Mouse (Mus musculus) mature B cell (primary cell): ENCODE results near the gene Adora1.

Source experiments
- in situ Hi-C: fragments of 300-500 bp; cut with MboI; formaldehyde crosslinking; loops from 2 replicates; pipeline ENCODE4 v1.14.3; 2019

Adora1 gene

DNA sequence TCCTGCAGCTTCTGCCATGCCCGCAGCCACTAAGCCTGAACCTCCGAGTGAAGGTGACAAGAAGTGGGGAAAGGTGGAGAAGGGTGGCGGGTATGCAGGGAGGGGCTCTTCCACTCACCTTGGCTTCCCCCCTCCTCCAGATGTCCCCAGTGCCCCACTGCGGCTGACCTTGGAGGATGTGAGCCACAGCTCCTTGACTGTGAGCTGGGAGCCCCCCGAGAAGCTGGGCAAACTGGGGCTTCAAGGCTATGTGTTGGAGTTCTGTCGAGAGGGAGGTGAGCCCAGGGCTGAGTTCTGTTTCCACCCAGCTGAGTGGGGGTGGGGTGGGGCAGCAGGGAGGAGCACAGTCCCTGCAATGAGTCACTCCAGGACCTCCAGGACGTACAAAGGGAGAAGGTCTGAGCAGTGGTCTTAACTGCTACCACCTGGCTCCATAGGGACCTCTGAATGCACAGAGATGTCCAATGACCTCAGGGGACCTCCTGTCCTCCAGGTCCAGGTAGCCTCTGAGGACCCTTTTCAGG, 41.5 kb downstream of the Adora1 start:
- in situ Hi-C loops: no loop called here

DNA sequence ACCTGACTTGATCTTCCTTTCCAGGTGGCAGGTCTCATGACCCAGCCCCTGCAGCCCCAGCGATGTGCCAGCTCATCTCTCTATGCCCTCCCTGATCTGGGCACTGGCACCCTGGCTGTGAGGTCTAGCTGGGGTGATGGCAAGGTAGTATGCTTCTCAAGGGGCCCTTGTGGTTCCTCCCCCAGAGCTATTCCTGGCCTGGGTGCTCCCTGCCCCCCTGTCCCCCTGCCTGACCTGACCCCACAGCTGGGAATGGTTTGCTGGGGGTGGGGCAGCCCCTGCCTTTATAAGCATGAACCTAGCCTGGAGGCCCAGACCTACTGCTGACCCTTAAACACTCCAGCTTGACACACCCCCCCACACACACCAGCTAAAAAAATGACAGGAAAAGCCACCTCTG, 42.1 kb downstream of the Adora1 start, which contains the start of gene Mybph:
Gene Mybph, plus strand, starts transcription at position 323 of the 400 bp plus-strand sequence.
- in situ Hi-C loops: no loop called here

DNA sequence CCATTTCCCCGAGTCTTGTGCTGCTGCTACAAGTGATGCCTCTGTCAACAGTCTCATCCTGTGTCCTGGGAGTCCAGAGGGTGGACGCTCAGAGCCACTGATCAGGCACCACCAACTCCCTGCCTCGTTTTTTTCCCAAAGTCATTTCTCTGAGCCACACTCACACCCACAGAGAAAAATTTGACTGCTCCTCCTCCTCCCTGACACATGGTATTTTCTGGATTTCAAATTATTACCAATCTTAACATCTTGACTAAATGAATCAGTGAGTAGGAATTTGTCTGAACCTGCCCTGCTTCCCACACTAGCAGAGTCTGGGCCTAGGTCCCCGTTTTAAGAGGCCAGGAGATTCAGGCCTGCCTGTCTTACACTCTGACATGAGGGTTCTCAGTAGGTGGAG, 43.2 kb downstream of the Adora1 start:
- in situ Hi-C loops: no loop called here

DNA sequence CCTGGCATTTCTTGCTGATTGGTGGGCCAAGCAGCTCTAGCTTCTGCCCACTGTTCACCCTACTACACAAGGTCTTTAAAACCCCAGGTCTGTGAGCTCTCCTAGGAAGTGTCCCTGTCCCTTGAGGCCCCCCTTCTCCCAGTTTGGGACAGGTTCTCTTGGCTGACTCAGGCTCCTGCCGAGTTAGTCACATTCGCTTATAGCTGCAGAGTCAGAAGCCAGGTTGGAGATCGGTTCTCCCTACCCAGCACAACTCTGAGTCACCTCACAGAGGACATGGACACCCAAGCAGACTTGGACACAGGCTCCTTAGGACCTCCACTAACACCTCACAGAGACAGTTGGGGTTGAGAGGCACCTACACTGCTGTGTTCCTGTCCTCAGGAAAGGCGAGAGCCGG, 44.0 kb downstream of the Adora1 start:
- in situ Hi-C loops: no loop called here

GRCm38 (mm10) chr1:134188989-134189729, 46.1 kb downstream of the Adora1 start:
- in situ Hi-C loops: no loop called here

DNA sequence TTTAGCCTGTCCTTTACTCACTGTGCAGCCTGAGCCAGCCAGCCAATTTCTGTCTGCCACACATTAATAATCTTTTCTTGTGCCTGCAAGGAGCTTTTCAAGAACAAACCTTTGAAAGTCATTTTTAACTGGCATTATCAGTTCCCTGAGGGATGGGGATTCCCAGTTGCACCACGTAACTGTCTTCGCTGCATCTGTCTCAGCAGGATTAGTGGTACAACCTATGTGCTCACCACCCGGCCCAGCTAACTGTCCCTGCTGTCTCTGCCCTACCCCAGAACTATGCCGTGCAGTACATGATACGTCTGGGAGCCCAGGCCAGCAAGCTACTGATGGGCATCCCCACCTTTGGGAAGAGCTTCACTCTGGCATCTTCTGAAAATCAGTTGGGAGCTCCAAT, 47.0 kb downstream of the Adora1 start:
- in situ Hi-C loops: no loop called here

GRCm38 (mm10) chr1:134184089-134184488, 51.1 kb downstream of the Adora1 start:
- in situ Hi-C loops: no loop called here

DNA sequence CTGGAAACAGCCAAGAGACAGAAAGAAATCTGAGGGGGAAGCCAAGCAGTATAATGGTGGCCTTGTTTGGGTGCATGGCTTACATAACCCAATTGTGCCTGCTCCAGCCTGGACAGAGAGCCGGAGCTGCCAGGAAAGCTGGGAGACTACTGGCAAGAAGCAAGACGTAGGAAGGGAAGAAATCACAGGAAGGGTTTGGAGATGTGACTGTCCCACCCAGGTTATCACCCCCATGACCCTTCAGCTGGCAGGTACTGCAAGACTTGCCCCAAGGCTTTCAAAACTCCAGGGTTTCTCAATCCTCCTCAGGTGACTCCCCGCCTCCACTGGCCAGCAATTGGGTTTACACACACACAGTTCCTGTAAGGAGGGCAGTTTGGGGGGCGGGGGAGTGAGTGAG, 53.2 kb downstream of the Adora1 start, which contains the start of gene Chil1:
Gene Chil1, plus strand, starts transcription at position 152 of the 400 bp plus-strand sequence.
- in situ Hi-C loops: no loop called here

- in situ Hi-C loops: no loop called here
Observed at GRCm38 (mm10) chr1:134177976-134178375, 57.3 kb downstream of the Adora1 start.

GRCm38 (mm10) chr1:134173081-134173480, 62.1 kb downstream of the Adora1 start:
- in situ Hi-C loops: no loop called here

- in situ Hi-C loops: no loop called here
Observed at GRCm38 (mm10) chr1:134168985-134169697, 66.1 kb downstream of the Adora1 start.

GRCm38 (mm10) chr1:134168567-134168966, 66.7 kb downstream of the Adora1 start:
- in situ Hi-C loops: no loop called here

DNA sequence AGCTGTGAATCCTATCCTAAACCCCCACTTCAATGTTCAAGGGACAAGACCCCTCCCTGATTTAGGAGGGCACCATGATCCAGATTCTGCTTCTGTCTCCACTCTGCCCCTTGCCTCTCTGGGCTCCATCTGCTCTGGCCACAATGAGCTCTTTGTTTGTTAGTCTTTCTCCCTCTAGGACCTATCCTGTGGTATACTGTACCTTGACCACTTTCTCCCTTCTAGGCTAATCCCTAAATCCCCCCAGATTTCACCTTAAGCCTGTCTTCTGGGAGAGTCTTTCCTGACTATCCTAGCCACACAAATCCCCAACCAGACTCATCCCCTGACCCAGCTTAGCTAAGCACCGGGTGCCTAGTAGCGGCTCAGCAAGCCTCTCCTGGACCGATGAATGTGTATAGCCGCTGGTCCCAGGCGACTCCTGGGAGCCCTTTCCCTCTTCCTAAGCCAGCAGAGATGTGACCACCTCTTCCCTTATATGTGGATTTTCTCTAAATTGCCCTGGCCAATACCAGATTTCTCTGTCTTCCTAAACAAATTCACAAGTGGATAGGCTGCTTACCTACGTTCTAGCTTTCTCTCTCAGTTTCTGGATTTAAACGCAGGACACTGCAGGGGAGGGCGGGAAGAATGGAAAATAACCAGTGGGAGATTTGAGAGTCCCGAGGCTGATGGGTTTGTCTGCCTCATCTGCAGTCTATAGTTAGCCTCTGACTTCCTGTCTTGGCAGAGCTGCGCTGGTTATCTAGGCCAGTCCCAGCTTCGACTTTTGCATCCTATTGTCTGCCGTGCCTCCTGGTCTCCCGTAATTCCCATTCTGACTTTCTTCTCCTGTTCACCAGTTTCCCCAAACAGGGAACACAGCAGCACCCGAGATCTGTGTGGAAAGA, 67.6 kb downstream of the Adora1 start:
- in situ Hi-C loops: no loop called here

GRCm38 (mm10) chr1:134166547-134166946, 68.7 kb downstream of the Adora1 start:
- in situ Hi-C loops: no loop called here

GRCm38 (mm10) chr1:134164454-134164853, 70.8 kb downstream of the Adora1 start:
- in situ Hi-C loops: no loop called here

DNA sequence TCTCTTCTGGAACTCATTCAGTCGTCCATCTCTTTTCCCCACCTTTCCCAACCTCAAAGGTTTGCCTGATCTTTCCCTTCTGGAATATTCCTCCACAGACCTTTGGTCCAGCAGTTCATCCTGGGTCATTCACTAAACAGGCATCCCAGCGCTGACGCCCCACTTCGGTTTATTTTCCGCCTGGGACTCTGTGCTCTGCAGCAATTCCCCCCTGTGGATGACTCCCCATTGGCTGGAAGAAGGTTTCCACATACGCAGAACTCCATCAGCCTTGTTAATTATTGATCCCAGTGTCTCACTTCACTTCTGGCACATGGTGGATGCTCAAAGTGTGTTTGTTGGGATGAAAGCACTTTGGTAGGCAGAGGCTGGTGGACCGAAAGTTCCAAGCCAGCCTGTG, 71.8 kb downstream of the Adora1 start:
- in situ Hi-C loops: no loop called here

DNA sequence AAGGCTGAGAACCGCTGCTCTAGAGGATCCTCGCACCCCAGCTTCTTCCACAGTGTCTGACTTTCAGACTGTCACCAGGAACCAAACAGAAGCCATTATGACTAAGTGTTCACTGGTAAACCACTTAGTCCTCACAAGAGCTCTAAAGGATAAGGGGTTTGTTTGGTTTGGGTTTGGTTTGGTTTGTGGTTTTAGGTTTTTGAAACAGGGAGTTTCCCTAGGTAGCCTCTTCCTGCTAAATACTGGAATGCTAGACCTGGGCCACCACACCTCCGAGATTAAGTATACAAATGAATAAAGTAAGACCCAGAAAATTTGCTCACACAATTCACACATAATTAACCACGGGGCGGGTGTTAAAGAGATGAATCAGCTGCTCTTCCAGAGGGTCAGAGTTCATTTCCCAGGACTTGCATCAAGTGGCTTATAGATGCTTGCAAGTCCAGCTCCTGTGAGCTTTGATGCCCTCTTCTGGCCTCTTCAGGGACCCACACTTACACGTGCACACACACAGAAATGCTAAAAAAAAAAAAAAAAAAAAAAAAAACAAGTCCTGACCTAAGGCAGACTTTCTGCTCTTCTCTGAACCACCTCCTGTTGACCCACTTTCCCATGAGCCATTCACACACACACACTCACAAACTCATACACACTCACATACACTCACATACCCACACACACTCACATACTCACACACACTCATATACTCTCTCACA, 72.6 kb downstream of the Adora1 start:
- in situ Hi-C loops: no loop called here

DNA sequence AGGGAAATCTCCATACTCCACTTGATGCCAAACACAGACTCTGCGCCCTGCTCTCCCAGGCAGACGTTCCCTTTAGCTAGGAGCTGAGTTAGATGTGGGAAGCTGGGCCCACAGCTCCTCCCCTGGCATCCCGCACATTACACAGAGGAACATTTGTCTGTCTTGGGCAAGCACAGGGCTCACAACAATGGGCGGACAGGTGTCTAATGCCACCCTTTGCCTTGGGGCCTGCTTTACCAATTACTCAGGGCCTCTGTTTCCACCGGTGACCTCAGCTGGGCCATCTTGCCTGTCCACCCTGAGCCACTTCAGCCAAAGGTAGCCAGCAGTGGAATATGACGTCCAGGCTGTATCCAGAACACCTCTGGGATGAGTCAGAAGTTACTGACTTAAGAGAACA, 73.8 kb downstream of the Adora1 start:
- in situ Hi-C loops: no loop called here

DNA sequence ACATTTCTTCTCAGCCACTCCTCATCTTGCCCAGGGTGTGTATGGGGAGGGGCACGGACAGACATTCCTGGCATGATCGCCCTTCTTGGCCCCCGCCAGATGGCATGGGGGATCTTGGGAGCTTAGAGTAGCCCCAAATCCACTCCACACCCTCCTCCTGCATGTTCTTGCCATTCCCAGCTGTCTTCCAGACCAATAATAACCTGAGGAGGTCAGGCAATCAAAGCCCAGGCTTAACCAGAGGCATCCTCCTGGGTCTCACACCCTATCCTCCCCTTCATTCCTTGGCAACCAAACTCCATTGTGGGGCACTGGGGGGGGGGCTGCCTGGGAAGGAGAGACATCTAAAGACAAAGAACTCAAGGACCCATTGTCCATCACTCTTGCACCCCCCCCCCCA, 74.8 kb downstream of the Adora1 start:
- in situ Hi-C loops: no loop called here

- in situ Hi-C loops: loop anchor here (5.0 kb wide), 1 partner anchor 168 kb away; no protein-coding TSS in a partner anchor
Observed at GRCm38 (mm10) chr1:134154655-134155054, 80.6 kb downstream of the Adora1 start.

DNA sequence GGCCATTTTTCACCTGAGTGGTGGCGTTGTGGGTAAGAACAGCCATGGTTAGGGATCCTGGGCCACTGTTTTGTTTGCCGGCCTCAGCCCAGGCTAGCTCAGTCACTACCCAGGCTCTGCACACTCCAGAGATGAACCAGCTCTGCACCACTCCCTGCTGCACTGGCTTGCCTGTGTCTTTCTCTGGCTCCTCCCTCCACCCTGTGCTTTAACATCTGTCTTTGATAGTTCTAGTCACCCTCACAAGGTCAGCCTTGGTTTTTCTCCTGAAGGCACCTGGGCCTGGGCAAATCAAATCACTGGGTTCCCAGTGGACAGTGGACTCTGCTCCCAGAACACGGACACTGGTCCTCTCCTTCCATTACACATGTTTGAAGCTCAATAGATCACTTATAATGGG, 81.1 kb downstream of the Adora1 start:
- in situ Hi-C loops: loop anchor here (5.0 kb wide), 1 partner anchor 168 kb away; no protein-coding TSS in a partner anchor
